Mouse (Mus musculus) midbrain, embryonic 14.5 days (tissue): Measurements from ENCODE around the gene Polg. TPM values are rescaled to one million over a fixed set of nuclear protein-coding genes. Genes with fewer than 3 reads are reported as not detected.
A peak's percentile ranks its signal among the peaks of the same experiment; 100 is the strongest.

Source experiments
- ATAC-seq: fragments of 200-750 bp; cut with Nextera tagmentation; 2 replicates; pipeline ENCODE4 v1.8.0; 2017; ENCODE audit warnings: moderate number of reproducible peaks, moderate library complexity; ENCODE audit not compliant: low FRiP score, low TSS enrichment
- DNase-seq: peaks from one replicate; pipeline ENCODE4 v3.0.0-alpha.2; 2015
- H3K27ac ChIP-seq: fragments of 300-500 bp; sonication (generic); replicated peaks from 2 replicates; pipeline ENCODE4 v1.5.1; 2014; ENCODE audit warnings: mild to moderate bottlenecking, low read depth, low read length, moderate library complexity
- H3K27me3 ChIP-seq: fragments of 300-500 bp; sonication (generic); 2 replicates; pipeline ENCODE4 v1.6.1; 2014; ENCODE audit warnings: low read length, control low read depth, mixed read lengths; ENCODE audit not compliant: control insufficient read depth, insufficient read depth
- H3K36me3 ChIP-seq: fragments of 300-500 bp; sonication (generic); 2 replicates; pipeline ENCODE4 v1.6.1; 2014; ENCODE audit warnings: low read length, control low read depth; ENCODE audit not compliant: control insufficient read depth, insufficient read depth
- H3K4me1 ChIP-seq: fragments of 300-500 bp; sonication (generic); 2 replicates; pipeline ENCODE4 v1.6.1; 2014; ENCODE audit warnings: mild to moderate bottlenecking, antibody characterized with exemption, low read length, control low read depth; ENCODE audit not compliant: control insufficient read depth, insufficient read depth
- H3K4me2 ChIP-seq: fragments of 300-500 bp; sonication (generic); 2 replicates; pipeline ENCODE4 v1.6.1; 2014; ENCODE audit warnings: mild to moderate bottlenecking, low read length, moderate library complexity
- H3K4me3 ChIP-seq: fragments of 300-500 bp; sonication (generic); replicated peaks from 2 replicates; pipeline ENCODE4 v1.5.1; 2014; ENCODE audit warnings: low read depth, low read length
- H3K9ac ChIP-seq: fragments of 300-500 bp; sonication (generic); replicated peaks from 2 replicates; pipeline ENCODE4 v1.6.1; 2014; ENCODE audit warnings: mild to moderate bottlenecking, low read length, moderate library complexity
- H3K9me3 ChIP-seq: fragments of 300-500 bp; sonication (generic); 2 replicates; pipeline ENCODE4 v1.6.1; 2016; ENCODE audit warnings: low read length, control low read depth, mixed read lengths; ENCODE audit not compliant: control insufficient read depth
- WGBS: fragments of 180-500 bp; shearing (Covaris S2); extraction: QIAGEN DNeasy Blood & Tissue Kit; methylation state at CpG from one replicate; pipeline ENCODE4 v1.1.7; 2014; 5-methylcytosine and 5-hydroxymethylcytosine counted together
- polyA plus RNA-seq: library from polyadenylated mRNA; unstranded; fragments of >200 nt; fragmentation: Nextera tagmentation; extraction: Ambion mirVana; gene quantifications from 2 replicates; pipeline ENCODE4 v1.2.1, GENCODE M21; 2014

Polg gene
- polyA plus RNA-seq, 1 experiment from 2014 or later, result 24.7 TPM

- 36% methylated on average over 3 of the region's 3 CpGs for WGBS
- H3K9ac ChIP-seq, result peak overlapping the region; percentile 36
- no peak for ATAC-seq
- peaks cover 71% of the 10 kb centered on the region for H3K4me1 ChIP-seq
- H3K27me3 ChIP-seq, result peaks cover 13% of the 10 kb centered on the region; the same call in 1 of the 2 replicates
- H3K27ac ChIP-seq, result peak overlapping the region; percentile 94
- no peak for DNase-seq
- H3K4me3 ChIP-seq, result peak overlapping the region; percentile 82
- no peaks in the 10 kb centered on the region for H3K9me3 ChIP-seq
- peak overlapping the region; percentile 73 for H3K4me2 ChIP-seq
- H3K36me3 ChIP-seq, result peaks cover 21% of the 10 kb centered on the region
Measured at GRCm38 (mm10) chr7:79510686-79511085, 44.5 kb upstream of the Polg start.

DNA sequence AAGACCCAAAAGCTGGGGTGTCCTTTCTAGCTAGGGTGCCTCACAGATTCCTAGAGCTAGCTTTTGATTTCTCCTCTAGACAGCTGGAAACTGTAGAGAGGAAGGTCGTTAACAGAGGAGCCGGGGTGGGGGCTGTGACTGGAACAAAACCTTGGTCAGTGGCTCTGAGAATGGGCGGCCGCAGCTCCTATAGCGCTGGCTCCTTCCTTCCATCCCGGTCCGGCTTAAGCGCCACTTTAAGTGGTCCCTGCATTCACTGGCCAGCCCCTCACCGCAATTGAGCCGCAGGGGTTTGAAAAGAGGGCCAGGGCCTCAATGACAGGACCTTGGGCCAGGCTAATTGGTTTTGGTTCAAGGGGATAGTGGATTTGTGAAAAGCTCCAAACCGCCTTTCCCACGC is 43.5 kb upstream of the Polg start:
- Histone ChIP-seq H3K9ac (peak overlapping the region; percentile 98), H3K27ac (peak overlapping the region; percentile 94), H3K4me3 (peak overlapping the region; percentile 82), H3K9me3 (no peaks in the 10 kb centered on the region), H3K36me3 (peaks cover 21% of the 10 kb centered on the region), H3K4me1 (peaks cover 62% of the 10 kb centered on the region), H3K4me2 (peak overlapping the region; percentile 73), H3K27me3 (peaks cover 13% of the 10 kb centered on the region; the same call in 1 of the 2 replicates)
- peak; percentile 39 for DNase-seq
- no peak for ATAC-seq
- WGBS, result 14% methylated on average over 12 of the region's 12 CpGs

GRCm38 (mm10) chr7:79509235-79509607 is 43.1 kb upstream of the Polg start:
- Histone ChIP-seq H3K27me3 (peaks cover 13% of the 10 kb centered on the region; the same call in 1 of the 2 replicates), H3K36me3 (peaks cover 21% of the 10 kb centered on the region), H3K9me3 (no peaks in the 10 kb centered on the region), H3K9ac (peak overlapping the region; percentile 98), H3K27ac (peak overlapping the region; percentile 94), H3K4me2 (peak overlapping the region; percentile 73), H3K4me1 (peaks cover 59% of the 10 kb centered on the region), H3K4me3 (peak overlapping the region; percentile 82)
- DNase-seq (no peak), ATAC-seq (no peak)
- 15% methylated on average over 6 of the region's 6 CpGs for WGBS

DNA sequence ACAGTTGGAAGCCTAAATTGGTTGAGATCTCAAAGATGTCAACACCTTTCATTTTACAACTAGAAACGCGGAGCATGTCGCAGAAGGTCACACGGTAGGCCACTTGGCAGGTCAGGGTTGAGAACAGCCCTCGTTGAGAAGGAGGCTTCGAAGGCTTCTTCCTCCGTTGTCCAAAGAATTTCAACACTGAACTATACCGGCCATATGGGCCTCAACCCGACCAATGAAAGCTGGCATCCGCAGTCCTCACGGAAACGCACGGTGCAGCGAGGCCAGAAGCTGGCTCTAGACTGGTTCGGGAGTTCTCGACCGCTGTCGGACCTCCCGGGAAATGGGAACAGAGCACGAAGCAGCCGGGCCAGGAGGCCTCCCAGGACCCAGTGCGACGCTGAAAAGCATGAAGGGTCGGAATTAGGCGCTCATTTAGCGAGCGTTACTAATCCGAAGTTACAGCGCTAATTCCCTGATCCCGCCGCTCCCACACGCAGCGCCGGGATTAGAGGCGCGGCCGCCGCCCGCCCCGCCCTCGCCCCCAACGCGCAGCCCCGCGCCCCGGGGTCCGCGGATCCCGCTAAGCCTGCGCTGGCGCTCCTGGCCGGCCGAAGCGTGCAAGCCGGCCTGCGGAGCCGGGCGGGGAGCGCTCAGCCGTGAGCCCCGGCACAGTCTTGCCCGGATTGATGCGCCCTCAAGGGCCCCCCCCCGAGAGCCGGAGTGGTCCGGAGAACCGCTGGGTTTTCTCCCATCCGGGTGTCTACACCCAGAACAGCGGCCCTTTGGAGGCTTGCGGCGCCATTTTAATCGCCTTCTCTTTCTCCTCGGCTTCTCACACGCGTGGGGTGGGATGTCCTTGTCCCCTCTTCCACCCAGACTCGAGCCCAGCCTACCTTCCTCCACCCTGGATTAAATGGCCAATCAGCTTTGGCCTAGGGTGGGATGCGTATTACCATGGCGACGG is 42.4 kb upstream of the Polg start:
- Histone ChIP-seq H3K4me1 (peaks cover 55% of the 10 kb centered on the region), H3K4me3 (peak overlapping the region; percentile 82), H3K9me3 (no peaks in the 10 kb centered on the region), H3K27me3 (peaks cover 14% of the 10 kb centered on the region; the same call in 1 of the 2 replicates), H3K36me3 (peaks cover 21% of the 10 kb centered on the region), H3K4me2 (peak overlapping the region; percentile 73), H3K27ac (peak overlapping the region; percentile 94), H3K9ac (peak overlapping the region; percentile 98)
- DNase-seq, result peak; percentile 76
- 1% methylated on average over 79 of the region's 79 CpGs for WGBS
- peak; percentile 5 for ATAC-seq

GRCm38 (mm10) chr7:79507756-79508155 is 41.6 kb upstream of the Polg start:
- WGBS, result 13% methylated on average over 1 of the region's 1 CpGs
- H3K36me3 ChIP-seq, result peaks cover 21% of the 10 kb centered on the region
- no peak for ATAC-seq
- H3K4me2 ChIP-seq, result peak overlapping the region; percentile 73
- peaks cover 57% of the 10 kb centered on the region for H3K4me1 ChIP-seq
- peak overlapping the region; percentile 82 for H3K4me3 ChIP-seq
- peak overlapping the region; percentile 98 for H3K9ac ChIP-seq
- H3K9me3 ChIP-seq, result no peaks in the 10 kb centered on the region
- H3K27ac ChIP-seq, result peak overlapping the region; percentile 94
- no peak for DNase-seq
- peaks cover 13% of the 10 kb centered on the region; the same call in 1 of the 2 replicates for H3K27me3 ChIP-seq

- WGBS, result under 1% methylated on average over 11 of the region's 11 CpGs
- H3K27ac ChIP-seq, result peak overlapping the region; percentile 94
- H3K9ac ChIP-seq, result peak overlapping the region; percentile 98
- no peaks in the 10 kb centered on the region for H3K9me3 ChIP-seq
- H3K4me3 ChIP-seq, result peak overlapping the region; percentile 82
- peak overlapping the region; percentile 73 for H3K4me2 ChIP-seq
- H3K36me3 ChIP-seq, result peaks cover 21% of the 10 kb centered on the region
- H3K4me1 ChIP-seq, result peaks cover 58% of the 10 kb centered on the region
- ATAC-seq (no peak), DNase-seq (peak; percentile 51)
- H3K27me3 ChIP-seq, result peaks cover 9% of the 10 kb centered on the region; the same call in 1 of the 2 replicates
Measured at GRCm38 (mm10) chr7:79507101-79507705, 41.0 kb upstream of the Polg start.

- H3K4me3 ChIP-seq, result peak overlapping the region; percentile 82
- peak overlapping the region; percentile 94 for H3K27ac ChIP-seq
- DNase-seq (no peak), ATAC-seq (no peak)
- peak overlapping the region; percentile 73 for H3K4me2 ChIP-seq
- WGBS, result 1% methylated on average over 6 of the region's 6 CpGs
- H3K4me1 ChIP-seq, result peaks cover 55% of the 10 kb centered on the region
- peak overlapping the region; percentile 98 for H3K9ac ChIP-seq
- H3K27me3 ChIP-seq, result peaks cover 14% of the 10 kb centered on the region; the same call in 1 of the 2 replicates
- H3K9me3 ChIP-seq, result no peaks in the 10 kb centered on the region
- peaks cover 21% of the 10 kb centered on the region for H3K36me3 ChIP-seq
Measured at GRCm38 (mm10) chr7:79506531-79507090, 40.4 kb upstream of the Polg start.

DNA sequence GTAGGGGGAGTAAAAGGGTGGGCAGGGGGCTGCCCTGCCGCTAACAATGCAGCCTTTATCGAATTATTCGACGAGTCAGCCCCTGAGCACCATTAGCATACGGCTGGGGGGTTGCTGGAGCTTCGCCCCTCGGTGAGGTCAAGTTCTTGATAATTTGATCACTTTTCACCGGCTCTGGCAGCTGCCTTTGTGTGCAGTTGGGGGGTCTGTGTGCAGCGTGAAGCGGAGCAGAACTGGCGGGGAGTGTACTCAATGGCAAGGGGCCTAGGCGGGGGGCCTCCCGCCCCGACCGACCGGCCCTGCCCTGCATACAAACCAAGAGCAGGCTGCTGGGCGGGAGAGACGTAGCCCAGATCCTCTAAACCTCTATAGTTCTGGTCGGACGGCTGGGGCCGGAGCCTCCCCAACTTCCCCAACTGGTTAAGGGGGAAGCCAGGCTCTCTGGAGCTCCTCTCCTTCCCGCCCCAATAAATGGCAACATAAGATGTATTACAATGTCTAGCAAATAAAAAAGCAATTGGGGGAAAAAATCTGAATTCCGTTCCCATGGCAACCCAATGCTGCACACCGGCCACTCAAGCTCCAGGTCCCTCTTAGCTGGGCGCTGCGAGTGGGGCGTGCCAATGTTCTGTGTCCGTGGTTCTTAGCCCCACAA is 39.8 kb upstream of the Polg start:
- H3K36me3 ChIP-seq, result peaks cover 21% of the 10 kb centered on the region
- DNase-seq, result peak; percentile 76

More for the DNA sequence above, 39.8 kb upstream of the Polg start:
- Histone ChIP-seq H3K9me3 (no peaks in the 10 kb centered on the region), H3K4me1 (peaks cover 49% of the 10 kb centered on the region), H3K9ac (peak overlapping the region; percentile 98), H3K27ac (peak overlapping the region; percentile 94), H3K4me2 (peak overlapping the region; percentile 73), H3K4me3 (peak overlapping the region; percentile 82), H3K27me3 (peaks cover 9% of the 10 kb centered on the region; the same call in 1 of the 2 replicates)
- under 1% methylated on average over 28 of the region's 28 CpGs for WGBS
- peak; percentile 60 for ATAC-seq
